Mouse (Mus musculus): ENCODE measurements at regions not wholly inside any gene's neighbourhood (a gene's known extent, or its start where the extent isn't known, plus 50 kb on each side); places are given as distances from the start of the nearest gene placed in this dataset.

- DNase-seq = no peak
Observed at GRCm38 (mm10) chr13:84399345-84400170, 177.5 kb downstream of the Tmem161b start.

DNA sequence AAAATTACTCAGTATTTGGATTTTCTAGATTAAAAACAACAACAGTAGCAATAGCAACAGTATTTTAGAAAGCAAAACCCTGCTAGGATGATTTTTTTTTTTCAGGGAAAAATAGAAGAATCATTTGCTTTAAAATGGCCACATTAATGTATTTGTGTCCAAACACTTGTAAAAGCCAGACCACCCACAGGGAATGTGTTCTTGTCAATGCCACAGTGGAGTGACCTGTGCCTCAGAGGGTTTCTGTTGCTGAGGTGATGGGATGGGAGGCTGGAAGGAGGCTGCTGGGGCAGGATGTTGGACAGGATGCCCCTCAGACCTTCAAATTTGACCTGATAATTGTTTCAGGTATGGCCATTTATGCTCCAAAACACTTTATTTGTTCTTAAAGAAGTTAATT lies 178.9 kb downstream of the Tmem161b start:
- no peak for DNase-seq

GRCm38 (mm10) chr13:84404566-84405194 lies 182.6 kb downstream of the Tmem161b start:
- peak; percentile 5 for DNase-seq

DNA sequence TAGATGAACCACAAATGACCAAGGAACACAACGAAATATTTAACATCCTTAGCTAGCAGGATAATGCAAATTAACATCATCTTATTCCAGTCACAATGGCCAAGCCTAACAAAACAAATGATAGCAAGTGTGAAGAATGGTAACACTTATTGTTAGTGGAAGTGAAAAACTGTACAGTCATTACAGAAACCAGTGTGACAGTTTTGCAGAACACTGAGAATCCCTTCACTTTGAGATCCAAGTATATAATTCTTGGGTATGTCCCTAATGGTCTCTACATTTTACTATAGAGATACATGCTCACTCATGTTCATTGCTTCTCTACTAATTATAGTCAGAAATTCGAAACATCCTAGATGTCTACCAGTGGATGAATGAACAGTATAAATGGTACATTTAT lies 212.3 kb downstream of the Tmem161b start:
- no peak for DNase-seq

GRCm38 (mm10) chr13:84437586-84438443 lies 215.7 kb downstream of the Tmem161b start:
- no peak for DNase-seq

GRCm38 (mm10) chr13:84438444-84438766 lies 216.3 kb downstream of the Tmem161b start:
- DNase-seq = no peak

GRCm38 (mm10) chr13:84448514-84448913 lies 226.4 kb downstream of the Tmem161b start:
- no peak for DNase-seq

DNA sequence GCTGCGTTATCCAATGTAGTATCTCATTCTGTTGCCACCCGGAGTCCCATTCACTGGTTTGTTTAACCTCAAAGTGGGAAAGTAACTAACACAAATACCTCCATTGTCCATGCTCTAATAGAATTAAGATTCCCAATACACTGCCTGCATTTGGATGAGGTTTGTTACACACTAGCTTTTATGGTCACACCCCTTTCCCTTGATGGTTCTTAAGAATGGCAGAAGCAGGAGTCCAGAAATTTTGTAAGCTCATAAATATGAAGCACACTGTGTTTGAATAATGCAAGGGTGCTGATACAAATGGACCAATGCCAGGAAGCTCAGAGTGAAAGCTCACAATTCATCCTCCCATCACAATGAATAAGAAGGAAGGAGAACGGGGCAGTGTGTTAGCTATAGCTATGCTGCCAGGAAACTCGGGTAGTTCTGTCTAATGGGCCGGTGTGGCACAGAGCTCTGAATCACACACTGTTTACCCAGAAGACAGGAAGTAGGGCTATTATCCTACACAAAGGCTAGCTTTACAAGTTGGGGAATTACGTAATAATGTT lies 227.0 kb downstream of the Tmem161b start:
- no peak for DNase-seq
